Mouse (Mus musculus): ENCODE results near the gene Paqr7.
A peak's percentile ranks its signal among the peaks of the same experiment; 100 is the strongest.

Paqr7 gene

GRCm38 (mm10) chr4:134542726-134543125 lies 46.2 kb downstream of the Paqr7 start:
- no peak for DNase-seq

GRCm38 (mm10) chr4:134543261-134543660 lies 46.8 kb downstream of the Paqr7 start:
- peak; percentile 94 for DNase-seq

DNA sequence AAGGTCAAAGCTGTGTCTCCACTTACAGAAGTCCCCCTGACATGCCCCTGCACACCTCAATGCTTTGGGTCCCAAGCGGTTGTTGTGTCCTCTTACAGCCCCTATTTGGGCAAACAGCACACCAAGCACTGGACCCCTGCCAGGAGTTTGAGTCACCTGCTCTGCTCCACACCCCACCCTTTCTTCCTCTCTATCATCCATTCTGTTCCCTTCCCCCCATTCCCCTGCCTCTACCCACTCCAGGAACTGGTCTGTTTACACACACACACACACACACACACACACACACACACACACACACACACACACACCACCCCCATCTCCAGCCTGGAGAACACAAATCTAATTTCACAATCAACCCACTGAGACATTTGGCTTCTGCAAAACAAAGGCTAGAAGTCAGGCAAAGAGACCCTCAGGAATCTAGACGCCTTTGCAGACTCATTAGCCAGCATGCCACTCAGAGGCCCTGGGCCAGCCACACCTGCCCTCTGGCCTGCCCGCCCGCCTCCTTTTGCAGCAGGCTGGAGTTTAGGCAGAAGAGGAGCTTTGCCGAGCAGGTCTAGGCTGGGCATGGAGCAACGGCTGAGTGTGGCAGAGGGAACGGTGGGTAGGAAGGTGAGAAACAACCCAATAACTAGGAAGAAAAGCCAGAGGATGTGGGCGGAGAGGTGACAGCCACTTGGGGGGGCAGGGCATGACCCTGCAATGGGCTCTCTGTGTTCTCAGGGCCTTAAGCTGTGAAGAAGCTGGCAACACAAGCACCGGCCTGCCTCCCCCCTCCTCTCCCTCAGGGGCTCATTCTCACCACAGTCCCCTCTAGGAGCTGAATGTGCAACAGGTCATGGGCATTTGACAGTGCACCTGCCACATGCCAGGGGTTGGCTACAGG lies 50.6 kb downstream of the Paqr7 start:
- no peak for DNase-seq

DNA sequence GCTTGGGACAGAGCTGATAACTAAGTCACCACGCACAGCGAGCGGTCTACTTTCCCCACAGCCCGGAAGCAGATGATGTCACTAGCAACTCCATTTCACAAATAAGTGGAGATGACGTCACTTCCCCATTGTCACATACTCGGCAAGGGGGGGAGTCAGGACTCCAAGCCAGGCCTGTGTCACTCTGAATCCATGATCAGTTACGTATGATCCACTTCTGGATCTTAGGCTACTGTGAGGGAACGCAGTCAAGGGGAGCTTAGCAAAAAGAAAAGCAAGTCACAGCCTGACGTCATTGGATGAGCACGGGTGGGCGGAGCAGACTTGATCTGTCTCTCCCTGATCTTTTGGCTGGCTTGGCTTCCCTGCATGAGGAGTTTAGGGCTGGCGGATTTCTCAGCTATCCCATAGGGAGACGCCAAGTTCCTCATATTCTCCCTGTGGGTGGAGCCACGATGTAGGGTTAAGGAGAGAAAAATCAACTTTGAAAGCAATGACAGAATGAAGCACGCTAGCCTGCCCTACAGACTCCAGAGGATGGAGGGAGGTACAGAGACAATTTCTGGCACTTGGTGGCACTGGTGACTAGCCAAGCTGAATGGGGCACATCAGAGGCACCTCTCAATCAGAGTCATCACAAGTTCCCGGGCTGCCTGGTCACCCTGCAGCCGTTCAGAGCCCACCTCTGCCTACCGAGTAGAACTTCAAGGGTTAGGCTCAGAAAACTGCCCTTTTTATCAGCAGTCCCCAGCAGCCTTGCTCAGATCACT lies 51.9 kb downstream of the Paqr7 start:
- no peak for DNase-seq

- no peak for DNase-seq
Observed at GRCm38 (mm10) chr4:134549899-134550298, 53.4 kb downstream of the Paqr7 start.

- DNase-seq = peak; percentile 28
Observed at GRCm38 (mm10) chr4:134551494-134552316, 55.2 kb downstream of the Paqr7 start, which contains the start of gene Selenon. TSS of gene Selenon (minus strand) at chr4:134552166.

- no peak for DNase-seq
Observed at GRCm38 (mm10) chr4:134553631-134554030, 57.1 kb downstream of the Paqr7 start.

- no peak for DNase-seq
Observed at GRCm38 (mm10) chr4:134555956-134556580, 59.6 kb downstream of the Paqr7 start.

GRCm38 (mm10) chr4:134557626-134558249 lies 61.2 kb downstream of the Paqr7 start:
- DNase-seq = no peak

GRCm38 (mm10) chr4:134558570-134559113 lies 62.1 kb downstream of the Paqr7 start:
- DNase-seq = no peak

DNA sequence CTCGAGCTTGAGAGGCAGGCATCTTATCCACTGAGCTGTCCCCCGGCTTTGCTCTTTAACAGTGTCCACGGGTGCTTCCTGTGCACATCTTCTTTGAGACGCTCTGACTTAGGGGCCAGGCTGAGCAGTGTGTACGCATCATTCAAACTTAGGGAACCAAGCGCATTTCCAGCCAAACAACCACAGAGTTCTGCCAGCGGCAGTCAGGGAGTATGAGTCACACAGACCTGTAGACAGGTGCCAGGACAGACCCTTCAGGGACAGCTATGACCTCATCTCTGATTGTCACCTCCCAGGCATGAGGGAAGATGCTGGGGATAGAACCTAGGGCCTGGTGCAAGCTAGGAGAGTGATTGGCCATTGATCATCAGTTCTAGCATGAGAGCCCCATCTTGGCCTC lies 62.7 kb downstream of the Paqr7 start:
- no peak for DNase-seq
